Mouse (Mus musculus) erythroblast, embryonic 14.5 days (primary cell): Measurements from ENCODE around the gene Dcdc2c.

Experiments used
- GATA1 ChIP-seq: IDR thresholded peaks from 2 replicates; pipeline ENCODE4 v1.6.1; 2012; ENCODE audit warnings: low read length, inconsistent platforms, mixed read lengths
- TAL1 ChIP-seq: IDR thresholded peaks from 3 replicates; pipeline ENCODE4 v1.6.1; 2012; ENCODE audit warnings: low read length, inconsistent platforms, mixed read lengths

- TF ChIP-seq GATA1 (no peak), TAL1 (no peak)
Observed at GRCm38 (mm10) chr12:28432729-28433067, 119.5 kb downstream of the Dcdc2c start.
